Mouse (Mus musculus) 416B (cell line): ENCODE results near the gene Kmt2d.
"Not testable (repeated sequence)": the region's sequence is repeated elsewhere in the genome, so short reads cannot be mapped to it uniquely, and the experiment has no call there.

ENCODE experiments used
- DNase-seq: peaks from one replicate; pipeline ENCODE4 v3.0.0; 2011; ENCODE audit warnings: low read depth

Gene Kmt2d

GRCm38 (mm10) chr15:98832161-98833058 is 38.6 kb downstream of the Kmt2d start:
- DNase-seq, result peak; percentile 90

DNA sequence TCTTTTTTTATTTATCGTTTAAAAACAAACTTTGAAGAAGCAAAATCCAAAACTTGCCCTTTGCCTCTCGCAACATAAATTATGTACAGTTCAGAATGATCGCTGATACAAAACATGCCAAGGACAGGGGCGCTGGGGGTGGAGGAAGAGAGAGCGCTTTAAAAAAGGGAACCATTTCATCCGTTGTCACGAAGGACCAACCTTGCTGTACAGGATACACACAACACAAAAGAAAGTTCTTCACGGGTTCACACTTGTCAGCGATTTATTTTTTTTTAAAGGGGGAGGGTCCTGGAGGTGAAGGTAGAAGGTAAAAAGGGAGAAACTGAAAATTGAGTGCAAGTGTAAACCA is 39.3 kb downstream of the Kmt2d start:
- no peak for DNase-seq

GRCm38 (mm10) chr15:98830736-98831683 is 40.0 kb downstream of the Kmt2d start, which contains the start of gene Prkag1:
Prkag1 (minus strand) TSS chr15:98831521.
- peak; percentile 98 for DNase-seq

GRCm38 (mm10) chr15:98827611-98828011 is 43.4 kb downstream of the Kmt2d start:
- DNase-seq, result no peak

DNA sequence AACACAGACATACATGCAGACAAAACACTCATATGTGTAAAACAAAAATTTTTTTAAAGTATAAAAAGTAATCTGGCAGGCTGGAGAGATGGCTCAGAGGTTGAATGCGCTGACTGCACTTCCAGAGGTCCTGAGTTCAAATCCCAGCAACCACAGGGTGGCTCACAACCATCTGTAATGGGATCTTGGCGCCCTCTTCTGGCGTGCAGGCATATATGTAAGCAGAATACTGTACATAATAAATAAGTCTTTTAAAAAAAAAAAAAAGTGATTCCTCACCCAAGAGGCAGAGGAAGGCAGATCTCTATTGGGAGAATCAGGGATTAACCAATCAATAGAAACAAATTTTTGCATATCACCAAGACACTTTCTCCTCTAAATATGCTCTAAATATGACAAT is 47.6 kb downstream of the Kmt2d start:
- peak; percentile 49 for DNase-seq

- DNase-seq, result no peak
Measured at GRCm38 (mm10) chr15:98822147-98822546, 48.9 kb downstream of the Kmt2d start.

DNA sequence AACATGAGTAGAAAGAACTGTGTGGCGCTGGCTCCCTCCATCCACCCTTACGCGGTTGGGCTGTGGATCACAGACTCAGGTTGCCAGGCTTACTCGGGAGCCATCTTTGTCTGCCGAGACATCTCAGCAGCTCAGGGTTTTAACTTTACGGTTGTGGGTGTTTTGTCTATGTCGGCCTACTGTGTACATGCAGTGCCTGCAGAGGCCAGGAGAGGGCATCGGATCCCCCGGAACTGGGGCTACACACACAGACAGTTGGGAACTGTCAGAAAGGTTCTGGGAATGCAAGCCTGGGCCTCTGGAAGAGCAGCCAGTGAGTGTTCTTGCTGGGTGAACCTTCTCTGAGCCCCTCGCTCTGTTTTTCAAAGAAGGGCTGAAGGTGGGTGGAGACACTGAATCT is 49.6 kb downstream of the Kmt2d start:
- DNase-seq, result peak; percentile 32

DNA sequence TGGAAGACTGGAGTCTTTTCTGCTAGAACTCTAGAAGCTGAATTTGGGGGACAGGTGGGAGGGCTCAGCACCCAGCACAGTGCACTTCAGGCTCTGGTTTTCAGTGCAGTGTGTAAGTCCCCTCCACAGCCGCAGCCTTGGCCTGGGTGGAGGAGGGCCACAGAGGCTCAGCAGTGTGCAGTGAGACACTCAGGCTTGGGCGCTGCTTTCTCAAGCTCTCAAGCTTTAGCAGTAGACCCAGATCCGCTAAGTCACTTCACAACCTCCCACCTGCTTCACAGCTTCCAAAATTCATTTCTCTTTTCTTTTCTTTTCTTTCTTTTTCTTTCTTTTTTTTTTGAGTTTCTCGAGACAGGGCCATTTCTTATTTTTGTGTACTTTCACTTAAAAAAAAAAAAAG is 50.1 kb downstream of the Kmt2d start:
- no peak for DNase-seq

DNA sequence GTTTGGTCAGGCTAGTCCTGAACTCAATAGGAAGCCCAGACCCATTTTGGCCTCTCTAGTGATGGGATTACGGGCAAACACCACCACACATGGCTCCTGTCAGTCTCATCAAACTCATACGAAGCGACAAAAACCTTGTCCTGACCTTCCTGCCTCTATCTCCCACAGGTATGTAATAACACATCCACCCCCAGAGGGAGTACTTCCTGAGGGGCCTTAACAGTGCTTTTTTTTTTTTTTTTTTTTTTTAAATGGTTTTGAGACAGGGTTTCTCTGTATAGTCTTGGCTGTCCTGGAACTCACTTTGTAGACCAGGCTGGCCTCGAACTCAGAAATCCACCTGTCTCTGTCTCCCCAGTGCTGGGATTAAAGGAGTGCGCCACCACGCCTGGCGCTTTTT is 52.8 kb downstream of the Kmt2d start:
- DNase-seq, result no peak

DNA sequence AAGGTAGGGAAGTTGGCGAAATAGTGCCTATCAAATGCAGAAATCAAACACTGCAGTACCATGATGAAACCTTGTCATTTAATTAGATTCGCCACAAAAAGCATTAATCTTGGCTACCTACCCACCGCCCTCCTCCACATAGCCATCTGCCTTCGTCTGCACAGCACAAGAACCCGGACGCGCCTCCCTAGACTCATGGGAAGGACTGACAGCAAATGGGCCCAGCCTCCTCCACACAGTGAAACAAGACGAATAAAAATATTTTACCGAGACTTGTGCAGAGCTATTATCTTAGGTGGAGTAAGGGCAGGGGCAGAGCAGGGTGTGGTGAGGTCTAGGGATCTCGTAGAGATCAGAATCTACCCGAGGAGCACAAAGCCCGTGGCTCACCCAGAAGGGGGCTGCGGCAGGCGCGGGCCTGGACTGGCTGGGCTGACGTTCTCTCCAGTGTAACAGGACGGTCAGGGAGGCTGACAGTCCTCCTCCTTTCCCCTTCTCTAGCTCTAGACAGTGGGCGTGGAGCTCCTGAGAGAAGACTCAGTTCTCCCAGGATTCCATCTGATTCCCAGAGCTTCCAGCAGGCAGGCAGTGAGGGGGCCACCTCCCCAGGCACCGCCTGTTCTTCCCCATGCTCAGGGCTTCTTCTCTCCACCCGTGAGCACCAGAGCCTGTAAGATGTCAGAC is 58.1 kb downstream of the Kmt2d start:
- DNase-seq, result no peak

GRCm38 (mm10) chr15:98810212-98810611 is 60.8 kb downstream of the Kmt2d start:
- DNase-seq, result not testable (repeated sequence)

DNA sequence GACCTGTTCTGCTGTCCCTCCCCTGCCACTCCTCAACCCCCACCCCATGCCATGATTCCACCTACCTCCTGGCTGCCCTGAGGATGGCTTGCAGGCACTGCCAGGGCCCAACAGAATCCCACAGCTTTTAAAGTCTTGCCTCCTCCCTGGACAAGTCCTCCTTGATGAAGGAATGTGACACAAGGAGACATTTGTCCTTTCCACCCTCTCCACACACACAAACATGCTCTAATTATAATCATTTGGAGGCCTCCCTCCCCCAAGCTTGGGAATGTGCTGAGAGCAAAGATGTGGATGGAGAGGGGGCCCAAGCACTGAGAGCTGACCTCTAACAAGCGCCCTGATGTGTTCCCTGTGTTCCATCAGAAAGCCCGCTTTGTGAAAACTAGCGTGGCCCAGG is 61.6 kb downstream of the Kmt2d start, which contains the start of gene Ddn:
TSS of gene Ddn (minus strand) at position 101 of the 400 bp plus-strand sequence.
- DNase-seq, result no peak

GRCm38 (mm10) chr15:98808651-98809134 is 62.3 kb downstream of the Kmt2d start:
- DNase-seq, result no peak

DNA sequence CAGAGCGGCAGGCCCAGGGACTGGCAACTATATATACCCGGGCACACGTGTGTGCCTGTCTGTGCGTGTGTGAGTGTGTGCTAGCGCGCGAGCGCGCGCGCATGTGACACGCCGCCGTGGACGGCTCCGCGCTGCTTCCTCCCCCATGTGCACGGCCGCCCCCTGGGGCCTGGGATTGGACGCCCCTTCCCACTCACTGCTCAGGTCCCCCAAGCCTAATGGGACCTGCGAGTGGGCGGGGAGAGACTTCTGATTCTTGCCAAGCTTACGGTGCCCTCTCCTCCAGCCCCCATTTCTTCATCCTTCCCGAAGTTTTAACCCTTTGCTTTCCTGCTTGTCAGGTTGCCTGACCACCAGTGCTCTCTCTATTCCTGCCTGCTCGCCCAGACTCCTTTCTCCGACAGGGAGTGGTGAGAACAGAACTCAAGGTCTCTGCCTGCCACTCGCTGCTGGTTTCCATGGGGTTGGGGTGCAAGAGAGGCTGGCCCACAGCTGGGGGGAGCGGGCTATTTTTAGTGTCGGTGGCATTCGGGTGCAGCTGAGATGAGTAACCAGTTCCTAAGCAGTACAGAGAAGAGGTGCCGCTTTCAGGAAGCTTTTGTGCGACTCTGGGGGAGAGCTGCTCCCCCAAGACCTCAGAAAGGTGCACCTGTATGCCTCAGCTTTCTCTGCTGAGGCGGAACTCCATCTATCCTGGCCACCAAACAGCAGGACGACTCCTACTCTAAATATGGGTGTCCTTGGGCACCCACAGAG is 62.9 kb downstream of the Kmt2d start:
- peak; percentile 54 for DNase-seq

DNA sequence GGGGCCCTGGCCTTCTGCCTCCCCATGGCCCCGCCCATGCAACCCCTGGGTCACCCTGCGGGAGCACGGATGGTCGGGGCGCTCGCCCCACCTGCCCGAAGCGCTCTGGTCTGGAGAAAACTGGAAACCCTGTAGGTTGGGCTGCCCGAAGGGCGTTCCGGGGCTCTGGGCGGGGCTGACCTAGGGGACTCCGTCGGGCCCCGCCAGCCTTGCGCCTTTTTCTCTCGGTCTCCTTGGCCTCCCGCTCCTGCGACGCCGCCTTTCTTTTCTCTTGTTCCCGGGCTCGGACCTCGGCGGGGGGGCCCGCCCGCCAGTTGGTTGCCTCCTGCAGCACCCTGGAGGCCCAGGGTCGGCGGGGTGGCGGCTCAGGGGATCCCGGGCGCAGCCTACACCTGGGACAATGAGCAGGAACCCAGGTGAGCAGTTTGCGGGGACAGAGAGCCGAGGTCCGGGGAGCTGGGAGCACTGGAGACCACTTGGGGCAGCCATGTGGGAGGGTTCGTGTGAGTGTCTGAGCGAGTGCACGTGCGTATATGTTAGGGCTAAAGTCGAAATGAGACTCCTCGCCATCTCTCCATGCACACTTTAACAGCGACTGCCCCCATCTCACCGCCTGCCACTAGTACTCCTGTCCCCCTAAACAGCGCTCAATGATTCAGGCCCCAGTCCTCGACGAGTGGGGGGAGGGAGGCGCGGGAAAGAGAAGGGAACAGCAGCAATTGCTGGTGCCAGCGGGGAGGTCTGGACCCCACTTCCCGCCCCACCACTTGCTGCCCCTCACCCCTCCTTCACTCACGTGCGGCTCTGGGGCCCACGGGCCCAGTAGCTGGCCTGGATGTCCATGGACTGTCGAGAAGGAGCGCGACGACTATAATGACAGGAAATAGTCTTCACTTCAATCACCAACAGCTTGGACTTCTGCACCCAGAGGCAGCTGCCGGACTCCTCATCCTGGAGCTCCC is 63.9 kb downstream of the Kmt2d start:
- no peak for DNase-seq

- DNase-seq, result no peak
Measured at GRCm38 (mm10) chr15:98806071-98806808, 64.8 kb downstream of the Kmt2d start.

DNA sequence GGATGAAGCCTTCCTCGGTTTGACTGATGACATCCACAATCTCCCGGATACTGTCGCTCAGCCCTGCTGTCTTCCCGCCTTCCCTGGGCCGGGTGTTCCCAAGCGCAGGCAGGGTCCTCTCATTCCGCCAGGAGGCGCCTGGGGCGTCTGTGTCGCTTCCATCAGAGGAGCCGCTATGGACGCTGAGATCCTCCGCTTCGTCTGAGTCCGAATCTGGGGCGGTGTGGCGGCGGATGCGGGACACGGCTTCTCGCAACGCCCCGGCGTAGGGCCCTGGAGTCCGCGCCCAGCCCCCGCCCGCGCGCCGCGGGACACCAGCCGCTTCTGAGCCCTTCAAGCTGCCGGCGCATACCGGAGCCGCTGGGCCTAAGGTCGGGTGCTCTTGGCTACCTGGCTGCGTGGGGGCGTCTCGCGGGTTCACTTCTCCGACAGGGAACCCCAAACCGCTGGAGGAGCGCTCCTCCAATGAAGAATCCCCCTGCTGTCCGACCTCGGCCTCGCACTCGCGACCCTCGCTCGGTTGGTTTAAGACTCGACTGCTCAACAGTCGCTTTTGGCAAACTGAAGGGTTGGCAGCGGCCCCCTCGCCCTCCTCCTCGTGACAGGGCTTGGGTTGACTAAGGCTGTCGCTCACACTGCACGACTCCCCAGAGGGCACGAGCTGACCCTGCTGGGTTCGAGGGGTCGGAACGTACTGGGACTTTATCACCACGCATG is 65.5 kb downstream of the Kmt2d start:
- DNase-seq, result no peak

DNA sequence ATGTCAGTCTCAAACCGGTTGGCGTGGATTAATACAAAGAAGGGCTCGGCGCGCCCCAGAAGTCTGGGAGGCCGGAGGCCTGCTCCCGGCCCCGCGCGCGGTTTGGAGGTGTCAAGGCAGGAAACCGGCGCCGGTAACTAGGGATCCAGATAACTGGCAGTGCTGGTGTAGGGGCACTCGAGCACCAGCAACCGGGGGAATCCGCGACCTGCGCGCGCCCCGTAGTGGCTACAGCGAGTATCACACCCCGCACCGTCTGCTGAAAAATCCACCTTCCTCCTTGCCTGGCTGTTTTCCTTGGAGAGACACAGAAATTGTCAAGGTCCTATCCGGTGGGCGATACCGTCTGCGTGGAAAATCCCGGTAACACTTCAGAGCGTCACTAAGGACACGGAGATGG is 67.0 kb downstream of the Kmt2d start:
- DNase-seq, result peak; percentile 76

GRCm38 (mm10) chr15:98802926-98803325 is 68.1 kb downstream of the Kmt2d start:
- DNase-seq, result peak; percentile 49
